Mouse (Mus musculus): ENCODE data around the gene Med26. TPM values are rescaled to one million over a fixed set of nuclear protein-coding genes. Genes with fewer than 3 reads are reported as not detected.
A peak's percentile ranks its signal among the peaks of the same experiment; 100 is the strongest.

The Med26 gene
- polyA plus RNA-seq, 1 experiment from 2014 or later: 8.0 TPM

DNA sequence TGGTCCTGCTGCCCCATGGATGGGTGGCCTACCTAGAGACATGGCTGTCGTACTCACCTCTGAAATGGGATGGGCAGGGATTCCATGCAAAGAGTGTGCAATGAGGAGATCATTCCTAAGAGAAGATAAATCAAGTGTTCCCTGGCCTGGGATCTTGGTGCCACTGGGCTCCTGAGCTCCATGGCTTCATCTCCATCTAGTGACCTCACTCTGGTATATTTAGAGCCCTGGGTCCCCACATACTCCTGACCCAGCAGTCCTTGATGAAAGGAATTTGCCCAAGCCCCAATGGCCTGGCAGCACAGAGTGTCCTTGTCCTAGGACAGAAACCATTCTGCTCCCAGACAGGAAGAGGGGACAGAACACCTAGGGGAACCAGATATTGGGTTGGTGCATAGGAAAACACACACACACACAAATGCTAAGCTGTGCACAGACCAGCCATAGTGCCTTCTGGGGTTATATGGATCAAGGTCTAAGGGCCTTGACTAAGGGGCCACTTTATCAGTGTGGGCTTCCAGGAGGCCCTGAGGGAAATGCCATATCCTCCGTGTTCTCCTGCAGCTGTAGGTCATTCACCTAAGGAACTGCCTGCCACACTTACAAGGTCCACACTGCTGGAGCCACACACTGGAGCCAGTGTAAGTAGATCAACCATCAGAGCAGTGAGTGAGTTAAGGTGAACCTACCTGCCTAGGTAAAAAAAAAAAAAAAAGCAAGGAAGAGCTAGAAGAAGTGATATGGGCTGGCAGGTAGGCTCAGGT is 48.4 kb downstream of the Med26 start:
- H3K4me2 ChIP-seq: no peak overlapping the region
- DNase-seq: no peak
- H3K27ac ChIP-seq: no peak overlapping the region
- WGBS (ENCODE audit: insufficient replicate concordance): 72% methylated on average over 2 of the region's 2 CpGs
- no peaks in the 10 kb centered on the region for H3K27me3 ChIP-seq
- peaks cover 66% of the 10 kb centered on the region for H3K4me1 ChIP-seq (replicated peaks)
- no peak overlapping the region for H3K4me3 ChIP-seq (replicated peaks)
- H3K9ac ChIP-seq: no peak overlapping the region
- no peak for ATAC-seq (ENCODE audit: low read depth)
- peaks cover 50% of the 10 kb centered on the region for H3K36me3 ChIP-seq
- H3K9me3 ChIP-seq (replicated peaks): no peaks in the 10 kb centered on the region

DNA sequence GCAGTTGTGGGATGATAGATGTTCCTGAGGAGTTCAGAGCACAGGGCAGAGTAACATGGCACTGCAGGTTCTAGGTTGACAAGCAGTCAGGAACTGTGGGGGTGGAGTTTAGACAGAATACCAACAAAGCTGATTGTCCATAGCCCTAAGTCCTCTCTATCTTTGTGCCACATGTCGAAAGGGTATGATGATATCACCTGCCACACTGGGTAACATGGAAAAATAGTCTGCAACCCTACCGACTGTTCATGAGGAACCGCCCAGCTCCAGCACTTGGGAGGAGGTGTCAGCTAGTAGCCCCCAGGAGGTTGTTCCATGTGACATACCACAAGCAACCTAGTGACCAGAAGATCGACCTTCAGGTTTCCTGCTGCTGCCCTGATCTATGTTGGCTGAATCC is 49.5 kb downstream of the Med26 start:
- Histone ChIP-seq H3K27ac (0 out of 2 replicates have a peak overlapping the region, but pooled peaks have one; percentile 24), H3K4me3 (replicated peaks) (no peak overlapping the region), H3K36me3 (peaks cover 50% of the 10 kb centered on the region), H3K9me3 (replicated peaks) (no peaks in the 10 kb centered on the region), H3K4me1 (replicated peaks) (peaks cover 66% of the 10 kb centered on the region), H3K4me2 (no peak overlapping the region), H3K27me3 (no peaks in the 10 kb centered on the region), H3K9ac (no peak overlapping the region)
- WGBS (ENCODE audit: insufficient replicate concordance): 39% methylated on average over 4 of the region's 4 CpGs
- ATAC-seq (ENCODE audit: low read depth) (peak; percentile 18; the same call in 1 of the 2 replicates), DNase-seq (no peak)

DNA sequence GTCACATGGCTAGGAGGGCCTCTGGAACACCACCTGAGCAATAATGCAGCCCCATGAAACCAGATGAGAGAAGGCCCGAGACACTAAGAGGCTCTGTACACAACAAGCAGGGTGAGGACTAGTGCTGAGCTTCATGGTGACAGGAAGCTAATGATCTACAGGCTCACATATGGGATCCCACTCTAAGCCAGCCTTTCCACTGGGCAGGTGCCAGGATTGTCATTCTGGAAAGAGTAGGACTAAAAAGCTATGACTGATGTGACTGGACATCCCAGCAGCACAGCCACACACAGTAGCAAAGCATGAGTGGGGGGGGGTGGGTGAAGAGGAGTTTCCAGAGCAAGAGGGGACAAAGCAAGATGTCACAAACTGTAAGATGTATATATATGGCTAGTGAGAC is 50.2 kb downstream of the Med26 start:
- Histone ChIP-seq H3K27me3 (no peaks in the 10 kb centered on the region), H3K36me3 (peaks cover 50% of the 10 kb centered on the region), H3K4me2 (no peak overlapping the region), H3K27ac (no peak overlapping the region), H3K9ac (no peak overlapping the region), H3K4me1 (replicated peaks) (peaks cover 67% of the 10 kb centered on the region), H3K9me3 (replicated peaks) (no peaks in the 10 kb centered on the region), H3K4me3 (replicated peaks) (no peak overlapping the region)
- ATAC-seq (ENCODE audit: low read depth): no peak
- WGBS (ENCODE audit: insufficient replicate concordance): 73% methylated on average over 1 of the region's 1 CpGs
- no peak for DNase-seq

DNA sequence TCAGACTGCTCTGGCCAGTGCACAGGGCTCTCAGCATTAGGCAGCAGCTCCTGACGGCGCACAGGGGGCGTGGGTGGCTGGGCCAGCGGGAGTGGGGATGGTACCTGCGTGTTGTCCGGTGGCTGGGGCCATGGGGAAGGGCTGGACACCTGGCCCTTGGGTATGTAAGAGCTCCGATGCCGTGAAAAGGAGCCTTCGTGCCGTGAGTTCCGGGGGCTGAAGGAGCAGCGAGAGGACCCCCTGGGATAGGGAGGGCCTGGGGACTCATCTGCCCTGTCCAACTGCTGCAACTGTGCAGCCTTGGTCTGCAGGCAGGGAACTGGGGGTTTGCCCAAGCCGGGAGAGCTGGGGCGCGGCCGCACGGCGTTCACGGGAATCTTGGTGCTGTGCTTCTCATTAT is 51.9 kb downstream of the Med26 start:
- H3K9ac ChIP-seq: no peak overlapping the region
- DNase-seq: no peak
- H3K36me3 ChIP-seq: peaks cover 44% of the 10 kb centered on the region
- no peak overlapping the region for H3K27ac ChIP-seq
- H3K4me2 ChIP-seq: no peak overlapping the region
- no peaks in the 10 kb centered on the region for H3K9me3 ChIP-seq (replicated peaks)
- H3K4me1 ChIP-seq (replicated peaks): peaks cover 70% of the 10 kb centered on the region
- WGBS (ENCODE audit: insufficient replicate concordance): 90% methylated on average over 19 of the region's 19 CpGs
- no peak for ATAC-seq (ENCODE audit: low read depth)
- H3K4me3 ChIP-seq (replicated peaks): no peak overlapping the region
- H3K27me3 ChIP-seq: no peaks in the 10 kb centered on the region

DNA sequence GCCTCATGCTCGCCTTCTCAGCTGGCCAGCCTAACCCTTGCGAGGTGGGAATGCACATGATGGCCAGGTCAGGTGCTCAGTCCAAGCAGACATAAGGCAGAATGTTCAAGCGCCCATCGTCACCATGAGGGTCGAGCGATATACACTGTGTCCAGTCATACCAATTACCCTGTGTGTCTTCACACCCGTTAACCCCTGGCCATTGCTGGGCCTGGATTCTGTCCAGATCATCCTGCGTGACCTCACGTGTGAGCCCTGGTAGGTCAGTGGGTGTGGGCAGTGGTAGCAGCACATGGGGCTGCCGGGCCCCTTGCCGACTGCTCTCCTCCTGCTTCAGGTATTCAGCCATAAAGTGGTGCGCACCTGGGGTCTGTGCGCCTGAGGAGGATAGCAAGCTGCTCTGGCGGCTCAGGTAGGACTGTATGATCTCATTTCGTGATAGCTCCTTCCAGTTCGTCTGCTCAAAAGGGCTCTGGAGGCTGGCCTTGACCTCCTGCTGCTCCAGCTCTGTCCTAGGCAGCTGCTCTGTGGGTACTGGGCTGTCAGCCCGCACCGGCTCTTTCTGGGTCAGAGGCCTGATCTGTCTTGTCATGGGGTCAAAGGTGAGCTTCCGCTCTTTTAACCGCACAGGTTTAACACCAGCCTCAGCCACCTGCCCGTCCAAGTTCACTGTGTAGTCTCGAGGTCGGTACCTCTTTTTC is 52.5 kb downstream of the Med26 start:
- no peak for DNase-seq
- Histone ChIP-seq H3K4me1 (replicated peaks) (peaks cover 76% of the 10 kb centered on the region), H3K9me3 (replicated peaks) (no peaks in the 10 kb centered on the region), H3K4me2 (no peak overlapping the region), H3K36me3 (peaks cover 44% of the 10 kb centered on the region), H3K9ac (no peak overlapping the region), H3K4me3 (replicated peaks) (no peak overlapping the region), H3K27me3 (no peaks in the 10 kb centered on the region), H3K27ac (no peak overlapping the region)
- no peak for ATAC-seq (ENCODE audit: low read depth)
- WGBS (ENCODE audit: insufficient replicate concordance): 86% methylated on average over 23 of the region's 23 CpGs

DNA sequence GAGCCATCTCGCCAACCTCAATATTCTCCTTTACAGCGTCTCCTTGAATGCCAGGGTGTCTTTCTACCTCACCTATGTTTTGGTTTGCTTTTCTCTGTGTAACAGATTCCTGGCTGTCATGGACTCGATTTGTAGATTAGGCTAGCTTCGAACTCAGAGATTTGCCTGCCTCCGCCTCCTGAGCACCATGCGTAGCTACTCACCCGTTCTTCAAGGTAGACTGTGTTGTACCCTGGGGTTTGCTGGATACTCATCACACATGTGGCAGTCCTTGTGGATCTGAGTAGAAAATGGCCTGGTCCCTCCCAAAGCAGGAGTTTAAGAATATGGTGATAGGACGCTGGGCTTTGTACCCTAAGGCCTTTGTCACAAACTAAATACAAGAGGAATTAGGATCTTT is 54.7 kb downstream of the Med26 start:
- Histone ChIP-seq H3K36me3 (peaks cover 50% of the 10 kb centered on the region), H3K4me1 (replicated peaks) (peaks cover 71% of the 10 kb centered on the region), H3K27me3 (no peaks in the 10 kb centered on the region), H3K9ac (peak overlapping the region; percentile 74), H3K27ac (peak overlapping the region; percentile 72), H3K9me3 (replicated peaks) (no peaks in the 10 kb centered on the region), H3K4me2 (peak overlapping the region; percentile 91), H3K4me3 (replicated peaks) (peak overlapping the region; percentile 98)
- no peak for DNase-seq
- 11% methylated on average over 8 of the region's 8 CpGs for WGBS (ENCODE audit: insufficient replicate concordance)
- ATAC-seq (ENCODE audit: low read depth): no peak

DNA sequence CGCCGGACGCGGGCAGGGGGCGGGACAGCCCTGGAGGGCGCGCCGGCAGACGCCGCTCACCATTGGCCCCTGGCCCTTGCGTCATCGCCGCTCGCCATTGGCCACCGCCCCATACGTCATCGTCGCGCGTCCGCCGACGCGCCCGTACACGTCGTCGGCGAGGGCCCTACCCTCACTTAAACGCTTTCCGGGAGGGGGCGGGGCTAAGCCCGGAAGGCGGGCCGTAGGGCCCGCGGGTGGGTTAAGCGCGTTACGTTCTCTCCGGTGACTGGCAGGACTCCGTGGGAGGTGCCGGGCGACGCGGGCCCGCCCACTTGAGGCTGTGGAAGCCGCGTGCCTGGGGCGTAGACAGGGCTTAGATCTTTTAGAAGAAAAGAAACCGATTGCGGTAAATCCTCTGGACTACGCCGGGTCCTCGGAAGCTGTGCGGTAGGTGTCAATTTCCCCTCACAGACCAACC is 55.4 kb downstream of the Med26 start:
- Histone ChIP-seq H3K4me3 (replicated peaks) (peak overlapping the region; percentile 98), H3K27me3 (no peaks in the 10 kb centered on the region), H3K27ac (peak overlapping the region; percentile 87), H3K9me3 (replicated peaks) (no peaks in the 10 kb centered on the region), H3K36me3 (peaks cover 57% of the 10 kb centered on the region), H3K4me2 (peak overlapping the region; percentile 91), H3K4me1 (replicated peaks) (peaks cover 68% of the 10 kb centered on the region), H3K9ac (peak overlapping the region; percentile 94)
- ATAC-seq (ENCODE audit: low read depth): peak; percentile 95
- DNase-seq: peak; percentile 98
- under 1% methylated on average over 52 of the region's 56 CpGs for WGBS (ENCODE audit: insufficient replicate concordance)

DNA sequence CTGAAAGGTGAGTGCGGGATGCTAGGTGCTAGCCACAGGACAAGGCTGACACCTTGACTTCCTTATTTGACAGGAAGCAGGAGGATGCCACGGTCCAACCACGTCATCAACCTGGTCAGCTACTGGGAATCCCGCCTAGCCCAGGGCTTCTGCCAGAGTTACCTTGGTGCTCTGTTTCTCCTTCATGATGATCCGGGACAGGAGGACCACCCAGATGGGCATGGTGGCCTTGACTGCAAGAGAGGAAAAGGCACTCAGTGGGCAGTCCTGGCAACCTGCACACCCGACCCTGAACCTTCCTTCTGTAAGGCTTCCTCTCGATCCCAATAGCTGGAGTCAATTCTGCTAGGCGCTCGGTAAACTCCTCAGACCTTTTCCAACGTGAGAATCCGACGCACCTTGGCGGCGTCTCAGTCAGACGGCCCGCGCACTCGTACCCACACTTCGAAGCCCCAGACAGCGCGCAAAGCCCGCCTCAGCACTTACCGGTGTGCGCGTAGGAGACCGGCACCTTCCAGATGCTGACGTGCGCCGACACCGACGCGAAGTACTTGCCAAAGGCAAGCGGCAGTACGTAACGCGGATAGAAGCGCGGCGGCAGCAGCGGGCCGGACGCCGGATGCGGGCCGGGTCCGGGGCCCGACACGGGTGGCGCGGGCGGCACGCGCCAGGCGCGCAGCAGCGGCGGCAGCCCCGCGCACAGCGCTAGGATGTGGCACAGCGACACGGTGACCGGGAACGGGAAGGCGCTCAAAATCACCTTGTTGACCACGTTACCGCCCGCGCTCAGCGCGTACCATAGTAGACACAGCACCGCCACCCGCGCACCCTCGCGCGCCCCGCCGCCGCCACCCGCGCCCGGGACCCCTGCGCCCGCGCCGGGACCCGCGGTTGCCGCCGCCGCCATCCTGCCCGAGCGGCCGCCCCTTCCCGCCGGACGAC is 56.1 kb downstream of the Med26 start, which contains the start of gene Slc35e1:
Slc35e1 (minus strand) TSS at position 935 of the 942 bp plus-strand sequence.
- H3K36me3 ChIP-seq: peaks cover 57% of the 10 kb centered on the region
- H3K9ac ChIP-seq: peak within 1 kb of the TSS; percentile 94
- peaks cover 65% of the 10 kb centered on the region for H3K4me1 ChIP-seq (replicated peaks)
- peak within 1 kb of the TSS; percentile 98 for H3K4me3 ChIP-seq (replicated peaks)
- ATAC-seq (ENCODE audit: low read depth) (peak; percentile 32), DNase-seq (no peak)
- no peaks in the 10 kb centered on the region for H3K9me3 ChIP-seq (replicated peaks)
- H3K27me3 ChIP-seq: no peaks in the 10 kb centered on the region
- 1% methylated on average over 82 of the region's 98 CpGs for WGBS (ENCODE audit: insufficient replicate concordance)
- H3K4me2 ChIP-seq: peak within 1 kb of the TSS; percentile 91
- peak within 1 kb of the TSS; percentile 87 for H3K27ac ChIP-seq

DNA sequence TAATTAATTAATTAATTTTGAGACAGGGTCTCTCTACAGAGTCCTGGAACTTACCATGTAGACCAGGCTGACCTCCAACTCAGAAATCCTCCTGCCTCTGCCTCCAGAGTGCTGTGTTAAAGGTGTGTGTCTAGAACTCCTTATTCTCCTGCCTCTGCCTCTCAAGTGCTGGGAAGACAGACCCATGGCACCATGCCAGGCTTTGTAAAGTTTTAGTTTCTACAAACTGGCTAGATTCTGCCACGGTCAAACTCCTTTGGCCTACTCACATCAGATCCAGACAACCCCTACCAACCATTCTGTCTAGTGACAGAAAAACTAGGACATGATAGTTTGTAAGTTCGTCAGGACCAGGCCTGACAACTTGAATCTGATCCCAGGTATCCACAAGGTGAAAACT is 57.1 kb downstream of the Med26 start:
- Histone ChIP-seq H3K4me3 (replicated peaks) (peak overlapping the region; percentile 98), H3K27ac (0 out of 2 replicates have a peak overlapping the region, but pooled peaks have one; percentile 6), H3K9ac (peak overlapping the region; percentile 94), H3K9me3 (replicated peaks) (no peaks in the 10 kb centered on the region), H3K27me3 (no peaks in the 10 kb centered on the region), H3K36me3 (peaks cover 57% of the 10 kb centered on the region), H3K4me2 (peak overlapping the region; percentile 91), H3K4me1 (replicated peaks) (peaks cover 71% of the 10 kb centered on the region)
- DNase-seq (no peak), ATAC-seq (ENCODE audit: low read depth) (no peak)
- 71% methylated on average over 2 of the region's 2 CpGs for WGBS (ENCODE audit: insufficient replicate concordance)

DNA sequence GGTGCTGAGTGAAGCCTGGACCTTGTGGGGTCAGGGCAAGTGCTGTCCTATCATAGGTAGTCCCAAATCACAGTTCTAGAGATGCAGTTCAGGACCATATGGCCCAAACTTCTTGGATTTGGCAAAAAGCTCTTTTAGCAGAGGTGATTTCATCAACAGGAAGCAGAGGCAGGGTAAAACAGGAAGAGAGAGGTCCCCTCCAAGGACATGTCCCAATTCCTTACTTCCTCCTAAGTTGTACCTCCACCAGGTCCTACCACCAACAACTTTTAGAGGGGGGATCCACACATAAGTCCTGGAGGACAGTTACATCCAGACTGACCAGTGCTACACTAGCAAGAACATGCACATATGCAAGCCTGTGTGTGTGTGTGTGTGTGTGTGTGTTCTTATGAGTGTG is 61.1 kb downstream of the Med26 start:
- ATAC-seq (ENCODE audit: low read depth): no peak
- Histone ChIP-seq H3K4me3 (replicated peaks) (no peak overlapping the region), H3K4me1 (replicated peaks) (peaks cover 45% of the 10 kb centered on the region), H3K9ac (no peak overlapping the region; the same call in 1 of the 2 replicates), H3K27me3 (no peaks in the 10 kb centered on the region), H3K4me2 (no peak overlapping the region), H3K27ac (no peak overlapping the region), H3K9me3 (replicated peaks) (no peaks in the 10 kb centered on the region), H3K36me3 (peaks cover 81% of the 10 kb centered on the region)
- no peak for DNase-seq
